Mouse (Mus musculus) embryonic facial prominence, embryonic 10.5 days (tissue): ENCODE data around the gene Tgoln1. TPM values are rescaled to one million over a fixed set of nuclear protein-coding genes. Genes with fewer than 3 reads are reported as not detected.

Experiments
- DNase-seq: peaks from one replicate; pipeline ENCODE4 v3.0.0-alpha.2; 2017; ENCODE audit warnings: low spot score
- H3K27ac ChIP-seq: fragments of 300-500 bp; sonication (generic); replicated peaks from 2 replicates; pipeline ENCODE4 v1.5.1; 2016; ENCODE audit warnings: mild to moderate bottlenecking
- H3K27me3 ChIP-seq: fragments of 300-500 bp; sonication (generic); replicated peaks from 2 replicates; pipeline ENCODE4 v1.6.1; 2016; ENCODE audit warnings: low read depth, mild to moderate bottlenecking; ENCODE audit not compliant: poor library complexity, severe bottlenecking
- H3K36me3 ChIP-seq: fragments of 300-500 bp; sonication (generic); replicated peaks from 2 replicates; pipeline ENCODE4 v1.6.1; 2016; ENCODE audit warnings: mild to moderate bottlenecking, moderate library complexity
- H3K4me1 ChIP-seq: fragments of 300-500 bp; sonication (generic); 2 replicates; pipeline ENCODE4 v1.6.1; 2016
- H3K4me3 ChIP-seq: fragments of 300-500 bp; sonication (generic); 2 replicates; pipeline ENCODE4 v1.5.1; 2016; ENCODE audit warnings: mild to moderate bottlenecking, moderate library complexity
- H3K9me3 ChIP-seq: fragments of 300-500 bp; sonication (generic); 2 replicates; pipeline ENCODE4 v1.6.1; 2016; ENCODE audit warnings: mild to moderate bottlenecking
- WGBS: fragments of 180-500 bp; shearing (Covaris S2); methylation state at CpG from one replicate; pipeline ENCODE4 v1.1.7; 2016; 5-methylcytosine and 5-hydroxymethylcytosine counted together
- polyA plus RNA-seq: library from polyadenylated mRNA; unstranded; fragments of >200 nt; fragmentation: Nextera tagmentation; extraction: Ambion mirVana; gene quantifications from 2 replicates; pipeline ENCODE4 v1.2.1, GENCODE M21; 2016

The Tgoln1 gene
- polyA plus RNA-seq, result 26.2 and 27.9 TPM in 2 replicates

DNA sequence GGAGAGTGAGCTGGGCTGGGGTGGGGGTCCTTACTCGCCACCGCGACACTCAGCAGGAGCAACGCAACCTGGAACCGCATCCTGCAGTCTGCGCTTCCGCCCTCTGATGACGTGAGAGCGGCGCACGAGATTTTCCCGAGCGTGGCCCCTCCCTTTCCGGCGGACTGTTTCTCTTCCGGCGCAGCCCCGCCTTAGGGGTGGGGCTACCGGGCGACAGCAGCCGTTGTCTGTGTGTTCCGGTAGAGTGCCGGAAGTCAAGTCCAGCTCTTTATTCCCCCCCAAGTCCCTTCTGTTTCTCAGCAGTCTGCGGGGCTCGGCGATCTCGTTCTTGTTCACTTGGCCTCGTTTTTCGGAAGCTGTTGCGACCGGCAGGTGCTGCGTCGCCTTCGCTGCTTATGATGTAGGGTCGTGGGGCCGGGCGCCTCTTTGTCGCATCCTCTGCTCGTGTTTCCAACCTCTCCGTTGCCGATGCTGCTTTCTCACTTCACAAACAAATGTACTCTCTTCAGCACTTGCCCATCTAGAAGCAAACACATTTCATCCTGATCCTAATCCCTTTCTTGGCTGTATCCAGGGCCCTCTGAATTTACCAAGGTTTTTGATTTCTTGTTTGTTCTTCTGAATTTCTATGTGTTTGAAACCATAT is at the start of gene Tgoln1:
Gene Tgoln1 (minus strand): TSS at position 358 of the 646 bp plus-strand sequence.
- Histone ChIP-seq H3K4me1 (peaks cover 31% of the 10 kb centered on the region), H3K36me3 (peaks cover 22% of the 10 kb centered on the region), H3K27me3 (no peaks in the 10 kb centered on the region), H3K9me3 (no peaks in the 10 kb centered on the region), H3K27ac (peak within 1 kb of the TSS; percentile 91), H3K4me3 (peak within 1 kb of the TSS; percentile 86)
- under 1% methylated on average over 41 of the region's 41 CpGs for WGBS
- DNase-seq, result peak; percentile 95

DNA sequence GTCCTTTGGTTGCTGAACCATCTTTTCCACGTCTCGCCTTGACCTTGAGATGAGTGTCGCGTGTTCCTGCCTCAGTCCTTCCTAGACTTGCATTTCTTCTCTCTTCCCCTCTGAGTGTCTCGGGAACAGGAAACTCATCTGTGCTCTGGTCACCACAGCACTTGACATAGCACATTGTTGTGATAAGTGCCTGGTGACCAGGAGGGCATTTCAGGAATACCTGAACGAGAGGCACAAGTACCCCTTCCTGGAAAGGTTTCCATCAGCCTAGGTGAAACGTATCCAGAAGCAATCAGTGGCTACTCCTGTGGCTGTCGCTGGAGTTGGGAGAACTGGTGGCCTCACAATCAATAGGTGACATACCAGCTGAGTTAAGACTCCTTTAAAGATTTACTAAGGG is 47.5 kb upstream of the Tgoln1 start:
- 79% methylated on average over 8 of the region's 8 CpGs for WGBS
- no peak for DNase-seq
- Histone ChIP-seq H3K4me1 (peaks cover 72% of the 10 kb centered on the region), H3K9me3 (no peaks in the 10 kb centered on the region), H3K36me3 (peaks cover 9% of the 10 kb centered on the region; the same call in 1 of the 2 replicates), H3K27ac (no peak overlapping the region), H3K27me3 (no peaks in the 10 kb centered on the region), H3K4me3 (no peak overlapping the region)

DNA sequence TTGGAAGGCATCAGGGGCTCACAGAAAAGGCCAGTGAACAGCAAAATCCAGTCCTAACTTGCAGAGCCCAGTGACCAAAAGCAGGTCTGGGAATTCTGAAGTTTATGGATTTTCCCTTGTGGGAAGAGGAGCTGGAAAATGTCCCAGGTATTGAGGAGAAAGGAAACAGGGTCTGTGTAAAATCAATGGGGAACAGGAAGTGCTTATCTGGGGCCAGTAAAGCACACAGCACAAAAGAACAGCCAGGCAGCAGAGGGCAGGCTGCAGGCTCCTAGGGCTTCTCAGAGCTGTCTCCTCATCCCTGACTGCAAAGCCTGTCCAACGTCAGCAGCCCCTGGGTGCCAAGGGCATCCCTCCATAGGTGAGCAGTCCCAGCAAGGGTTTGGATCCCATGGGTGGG is 46.2 kb upstream of the Tgoln1 start:
- peak overlapping the region; percentile 73 for H3K27ac ChIP-seq
- peaks cover 9% of the 10 kb centered on the region; the same call in 1 of the 2 replicates for H3K36me3 ChIP-seq
- no peaks in the 10 kb centered on the region for H3K27me3 ChIP-seq
- no peak overlapping the region for H3K4me3 ChIP-seq
- H3K9me3 ChIP-seq, result no peaks in the 10 kb centered on the region
- H3K4me1 ChIP-seq, result peaks cover 66% of the 10 kb centered on the region
- DNase-seq, result no peak
- WGBS, result 16% methylated on average over 1 of the region's 1 CpGs

DNA sequence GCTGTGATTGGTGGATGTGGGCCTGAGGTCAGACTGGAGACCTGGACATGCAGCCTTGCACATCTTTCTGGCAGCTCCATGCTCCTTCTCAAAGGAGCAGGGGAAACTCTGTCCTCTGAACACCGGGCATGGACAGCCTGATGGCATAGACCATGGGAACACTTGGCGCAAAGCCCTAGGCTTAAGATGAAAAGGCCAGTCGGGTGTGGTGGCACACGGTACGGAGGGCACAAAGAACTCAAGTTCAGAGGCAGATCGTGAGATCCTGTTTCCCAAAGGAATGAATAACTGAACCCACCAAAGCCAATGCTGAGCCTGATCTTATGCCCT is 43.6 kb upstream of the Tgoln1 start:
- Histone ChIP-seq H3K4me1 (peaks cover 84% of the 10 kb centered on the region), H3K36me3 (0 out of 2 replicates have a peak, but pooled peaks cover 11% of the 10 kb centered on the region), H3K9me3 (no peaks in the 10 kb centered on the region), H3K4me3 (no peak overlapping the region), H3K27me3 (no peaks in the 10 kb centered on the region), H3K27ac (peak overlapping the region; percentile 69)
- no peak for DNase-seq
- 89% methylated on average over 6 of the region's 6 CpGs for WGBS

DNA sequence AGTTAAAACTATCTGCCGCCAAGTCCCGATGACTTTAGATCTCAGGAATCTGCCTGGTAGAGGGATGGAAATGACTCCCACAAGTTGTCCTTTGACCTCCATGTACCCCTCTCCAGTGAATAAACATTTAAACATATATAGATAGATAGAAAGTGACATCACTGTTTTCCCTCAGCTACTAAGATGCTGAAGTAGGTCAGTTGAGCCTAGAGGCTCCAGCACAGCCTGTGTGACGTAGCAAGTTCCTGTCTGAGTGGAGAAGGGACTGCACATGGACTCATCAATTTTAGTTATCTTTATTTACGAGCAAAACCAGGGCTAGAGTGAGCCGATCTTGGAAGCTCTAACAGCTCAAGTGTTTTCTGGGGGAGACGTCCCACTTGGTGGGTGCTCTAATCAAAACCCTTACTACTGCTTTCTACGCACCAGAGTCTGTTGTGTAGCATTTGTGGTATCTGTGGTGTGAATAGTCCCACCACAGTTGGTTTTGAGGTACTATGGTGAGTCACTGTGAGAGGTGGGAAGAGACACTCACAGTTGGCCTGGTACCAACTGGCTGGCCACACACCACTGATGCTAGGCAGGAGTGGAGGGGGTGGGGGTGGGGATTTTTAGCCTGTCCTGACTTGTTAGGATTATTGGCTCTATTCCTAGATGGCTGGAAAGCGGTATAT is 43.1 kb upstream of the Tgoln1 start:
- Histone ChIP-seq H3K27me3 (no peaks in the 10 kb centered on the region), H3K36me3 (0 out of 2 replicates have a peak, but pooled peaks cover 11% of the 10 kb centered on the region), H3K4me1 (peaks cover 87% of the 10 kb centered on the region), H3K27ac (peak overlapping the region; percentile 69; the same call in 1 of the 2 replicates), H3K4me3 (no peak overlapping the region), H3K9me3 (no peaks in the 10 kb centered on the region)
- no peak for DNase-seq
- WGBS, result 84% methylated on average over 8 of the region's 8 CpGs

DNA sequence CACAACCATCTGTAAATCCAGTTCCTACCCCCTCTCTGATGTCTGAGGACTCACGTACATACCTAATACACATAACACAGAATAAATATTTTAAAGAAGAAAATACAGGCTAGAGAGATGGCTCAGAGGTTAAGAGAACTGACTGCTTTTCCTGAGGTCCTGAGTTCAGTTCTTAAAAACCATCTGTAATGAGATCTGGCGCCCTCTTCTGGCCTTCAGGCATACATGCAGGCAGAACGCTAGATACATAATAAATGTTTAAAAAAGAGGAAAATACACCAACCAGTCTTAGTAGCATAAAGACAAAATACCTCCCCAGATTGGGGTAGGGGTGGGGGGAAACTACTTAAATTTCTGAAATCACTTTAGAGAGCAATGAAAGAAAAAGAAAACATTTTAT is 41.2 kb upstream of the Tgoln1 start:
- no peak overlapping the region for H3K27ac ChIP-seq
- 62% methylated on average over 3 of the region's 3 CpGs for WGBS
- H3K4me1 ChIP-seq, result peaks cover 87% of the 10 kb centered on the region
- no peaks in the 10 kb centered on the region for H3K9me3 ChIP-seq
- no peaks in the 10 kb centered on the region for H3K27me3 ChIP-seq
- H3K4me3 ChIP-seq, result no peak overlapping the region
- H3K36me3 ChIP-seq, result 0 out of 2 replicates have a peak, but pooled peaks cover 11% of the 10 kb centered on the region
- no peak for DNase-seq

DNA sequence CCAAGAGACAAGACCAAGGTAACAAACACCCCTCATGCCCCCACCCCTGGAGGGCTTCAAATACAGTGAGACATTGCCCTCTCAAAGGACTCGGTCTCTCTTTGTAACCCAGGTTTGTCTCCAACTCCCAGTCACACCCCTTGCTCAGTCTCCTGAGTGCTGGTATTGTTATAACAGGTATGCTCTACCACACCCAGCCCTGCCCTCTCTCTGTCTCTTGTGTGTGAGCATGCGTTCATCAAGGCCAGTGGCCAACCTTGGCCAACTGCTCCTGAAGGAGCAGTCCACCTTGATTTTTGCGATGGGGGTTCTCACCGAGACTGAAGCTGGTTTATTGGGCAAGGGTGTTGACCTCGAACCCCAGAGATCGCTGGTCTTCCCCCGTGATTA is 39.2 kb upstream of the Tgoln1 start:
- 81% methylated on average over 7 of the region's 7 CpGs for WGBS
- Histone ChIP-seq H3K27me3 (no peaks in the 10 kb centered on the region), H3K9me3 (no peaks in the 10 kb centered on the region), H3K36me3 (0 out of 2 replicates have a peak, but pooled peaks cover 11% of the 10 kb centered on the region), H3K27ac (peak overlapping the region; percentile 88), H3K4me3 (peak overlapping the region; percentile 46), H3K4me1 (peaks cover 68% of the 10 kb centered on the region)
- DNase-seq, result no peak

DNA sequence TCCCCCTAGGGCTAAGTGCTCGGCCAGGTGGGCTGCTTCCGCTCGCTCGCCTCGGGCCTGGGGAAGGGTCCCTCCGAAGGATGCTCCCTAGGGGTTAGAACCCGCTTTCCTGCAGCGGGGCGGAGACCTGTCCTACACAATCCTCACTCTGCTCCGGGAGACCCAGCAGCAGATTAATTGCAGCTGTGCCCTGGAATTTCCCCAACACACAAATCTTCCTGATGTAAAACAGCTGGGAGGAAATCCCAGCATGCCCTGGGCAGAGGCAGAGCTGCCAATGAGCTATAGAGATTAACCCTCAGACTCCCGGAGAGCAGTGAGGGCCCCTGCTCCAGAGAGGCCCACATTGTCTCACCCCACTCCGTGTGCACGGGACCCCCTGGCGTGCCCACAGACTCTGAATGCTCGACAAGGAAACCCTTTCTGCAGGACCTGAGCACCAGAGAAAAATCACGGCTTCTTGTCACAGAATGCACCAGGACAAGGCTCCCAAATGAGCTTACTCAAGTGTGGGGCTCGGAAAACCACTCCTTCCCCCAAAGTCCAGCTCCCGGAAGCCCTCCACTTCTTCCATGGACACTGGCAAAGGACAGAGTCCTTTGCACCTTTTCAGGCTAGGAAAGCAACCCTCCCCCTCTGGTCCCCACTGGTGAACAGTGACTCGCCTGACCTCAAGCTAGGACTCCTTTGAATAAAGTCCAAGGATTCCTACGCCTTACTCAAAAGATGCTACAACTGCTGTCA is 38.7 kb upstream of the Tgoln1 start:
- Histone ChIP-seq H3K4me1 (peaks cover 68% of the 10 kb centered on the region), H3K36me3 (0 out of 2 replicates have a peak, but pooled peaks cover 6% of the 10 kb centered on the region), H3K27me3 (no peaks in the 10 kb centered on the region), H3K4me3 (peak overlapping the region; percentile 46), H3K27ac (peak overlapping the region; percentile 88), H3K9me3 (no peaks in the 10 kb centered on the region)
- 25% methylated on average over 20 of the region's 20 CpGs for WGBS
- DNase-seq, result peak; percentile 91

DNA sequence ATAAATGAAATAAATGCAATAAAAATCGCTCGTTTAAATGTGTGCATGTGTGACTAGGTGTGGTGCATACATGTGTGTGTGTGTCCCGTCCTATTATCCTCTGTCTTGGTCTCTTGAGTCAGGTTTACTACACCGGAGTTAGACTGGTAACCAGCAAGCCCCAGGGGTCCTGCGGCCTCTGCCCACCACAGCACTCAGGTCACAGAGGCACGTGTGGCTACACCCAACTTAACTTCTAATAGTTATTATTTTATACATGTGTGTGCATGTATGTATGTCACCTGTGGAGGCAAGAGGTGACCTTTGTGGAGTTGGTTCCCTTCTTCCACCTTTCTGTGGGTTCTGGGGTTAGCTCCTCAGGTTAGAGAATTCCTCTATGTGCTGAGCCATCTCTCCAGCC is 37.6 kb upstream of the Tgoln1 start:
- Histone ChIP-seq H3K4me1 (peaks cover 64% of the 10 kb centered on the region), H3K36me3 (0 out of 2 replicates have a peak, but pooled peaks cover 2% of the 10 kb centered on the region), H3K27me3 (no peaks in the 10 kb centered on the region), H3K9me3 (no peaks in the 10 kb centered on the region), H3K4me3 (no peak overlapping the region), H3K27ac (peak overlapping the region; percentile 88)
- DNase-seq, result no peak
- WGBS, result 83% methylated on average over 6 of the region's 6 CpGs

DNA sequence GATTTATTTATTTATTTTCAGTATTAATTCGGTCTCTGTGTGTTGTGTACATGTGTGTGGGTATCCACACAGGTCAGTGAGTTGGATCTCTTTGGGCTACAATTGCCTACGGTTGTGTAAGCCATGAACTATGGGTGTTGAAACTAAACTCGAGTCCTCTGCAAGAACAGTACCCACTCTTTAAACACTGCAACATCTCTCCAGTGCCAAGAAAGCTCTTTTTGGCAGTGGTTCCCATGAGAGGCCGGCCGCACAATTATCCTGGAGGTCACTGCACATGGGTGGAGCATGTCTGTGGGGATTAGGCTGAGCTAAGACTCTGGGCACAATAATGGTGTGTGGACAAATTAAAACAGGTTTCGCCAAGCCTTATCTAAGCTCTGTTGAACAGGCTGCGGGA is 36.6 kb upstream of the Tgoln1 start:
- H3K9me3 ChIP-seq, result no peaks in the 10 kb centered on the region
- H3K4me3 ChIP-seq, result no peak overlapping the region
- WGBS, result 85% methylated on average over 7 of the region's 7 CpGs
- H3K27ac ChIP-seq, result peak overlapping the region; percentile 15; the same call in 1 of the 2 replicates
- no peak for DNase-seq
- H3K27me3 ChIP-seq, result no peaks in the 10 kb centered on the region
- peaks cover 9% of the 10 kb centered on the region for H3K36me3 ChIP-seq
- H3K4me1 ChIP-seq, result peaks cover 70% of the 10 kb centered on the region

DNA sequence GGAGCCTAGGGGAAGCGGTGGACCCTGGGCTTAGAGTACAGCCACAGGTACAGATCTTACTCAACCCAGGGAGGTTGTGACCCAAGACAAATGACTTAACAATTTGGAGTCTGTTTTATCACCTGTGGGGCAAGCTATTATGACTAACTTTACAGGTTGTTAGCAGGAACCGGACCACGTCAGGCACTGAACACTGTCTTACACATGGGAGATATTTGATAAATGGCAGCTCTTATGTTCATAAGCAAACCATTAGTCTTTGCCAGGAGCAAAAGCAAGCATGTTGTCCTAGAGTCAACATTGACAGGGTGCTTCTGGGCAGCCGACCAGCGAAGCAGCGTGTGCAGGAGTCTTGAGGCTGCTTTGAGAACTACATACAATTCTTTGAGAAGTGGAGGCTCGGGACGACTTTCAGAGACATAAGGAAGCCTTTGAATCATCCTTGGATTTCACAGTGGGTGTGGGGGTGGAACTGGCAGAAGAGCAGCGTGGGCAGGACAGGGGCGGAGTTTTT is 33.6 kb upstream of the Tgoln1 start:
- Histone ChIP-seq H3K4me1 (peaks cover 58% of the 10 kb centered on the region), H3K4me3 (no peak overlapping the region), H3K36me3 (peaks cover 24% of the 10 kb centered on the region), H3K27ac (no peak overlapping the region; the same call in 1 of the 2 replicates), H3K9me3 (no peaks in the 10 kb centered on the region), H3K27me3 (no peaks in the 10 kb centered on the region)
- WGBS, result 85% methylated on average over 10 of the region's 10 CpGs
- DNase-seq, result no peak

DNA sequence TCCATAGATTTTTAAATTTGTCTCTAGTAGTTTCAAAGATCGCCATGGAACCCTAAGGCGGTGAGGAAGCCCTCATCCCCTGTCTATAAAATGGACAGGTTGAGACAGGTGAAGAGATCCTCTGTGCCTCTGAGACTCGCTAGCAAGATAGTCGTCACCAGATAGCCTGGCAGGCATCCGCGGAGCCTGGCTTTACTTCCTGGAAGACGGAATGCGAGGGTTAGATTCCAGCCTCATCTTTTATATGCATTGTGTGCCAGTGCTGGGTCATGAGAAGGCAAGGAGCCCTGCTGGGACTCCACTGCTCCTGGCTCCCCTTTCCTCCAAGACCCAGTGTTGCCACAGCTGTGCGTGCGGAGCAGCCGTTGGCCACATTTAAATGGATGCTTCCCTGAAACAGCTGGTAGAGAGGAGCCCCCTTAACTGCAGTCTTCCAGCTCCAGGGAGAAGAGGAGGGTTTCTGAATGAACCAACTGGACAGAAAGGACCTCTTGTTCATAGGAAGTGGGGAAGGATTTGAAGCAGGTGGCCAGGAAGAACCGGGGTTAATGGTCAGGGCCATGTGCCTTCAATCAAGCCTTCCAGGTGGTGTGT is 31.3 kb upstream of the Tgoln1 start:
- peaks cover 24% of the 10 kb centered on the region for H3K36me3 ChIP-seq
- peak overlapping the region; percentile 42 for H3K27ac ChIP-seq

More for the DNA sequence above, 31.3 kb upstream of the Tgoln1 start:
- Histone ChIP-seq H3K9me3 (no peaks in the 10 kb centered on the region), H3K4me3 (no peak overlapping the region; the same call in 1 of the 2 replicates), H3K27me3 (no peaks in the 10 kb centered on the region), H3K4me1 (peaks cover 36% of the 10 kb centered on the region)
- WGBS, result 55% methylated on average over 12 of the region's 12 CpGs
- peak; percentile 60 for DNase-seq
